Mouse (Mus musculus): ENCODE results near the gene Pyy.

DNA sequence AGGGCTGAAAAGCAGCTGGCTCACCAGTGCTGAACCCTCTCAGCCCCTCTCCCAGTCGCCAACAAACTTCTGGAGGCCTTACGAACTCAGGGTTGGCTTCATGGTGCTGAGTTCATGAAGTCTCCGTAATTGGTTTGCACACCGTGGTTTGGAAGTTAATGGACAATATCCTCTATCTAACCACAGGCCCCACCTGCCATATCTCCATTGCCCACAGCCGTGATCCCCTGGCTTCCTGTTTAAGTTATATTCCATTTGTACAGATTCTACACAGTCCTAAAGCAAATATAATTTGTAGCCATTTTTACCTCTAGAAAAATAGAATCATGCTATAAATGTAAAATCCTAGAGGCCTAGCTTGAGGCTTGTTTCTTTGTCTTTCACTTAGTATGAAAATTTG is 34.9 kb downstream of the Pyy start:
- no peak for TF ChIP-seq CTCF (IDR thresholded peaks at IDR 0.05; ENCODE audit: control insufficient read depth, insufficient read depth, low read length)
- no peak for TF ChIP-seq POLR2A (IDR thresholded peaks at IDR 0.05; ENCODE audit: borderline replicate concordance, control insufficient read depth, low read depth, low read length)

Data from bone marrow, adult 2 months (tissue).